Mouse (Mus musculus): Measurements from ENCODE around the gene Lgi4. TPM values are rescaled to one million over a fixed set of nuclear protein-coding genes. Genes with fewer than 3 reads are reported as not detected.

Lgi4 gene
- polyA plus RNA-seq, 1 experiment: 0.88 TPM

DNA sequence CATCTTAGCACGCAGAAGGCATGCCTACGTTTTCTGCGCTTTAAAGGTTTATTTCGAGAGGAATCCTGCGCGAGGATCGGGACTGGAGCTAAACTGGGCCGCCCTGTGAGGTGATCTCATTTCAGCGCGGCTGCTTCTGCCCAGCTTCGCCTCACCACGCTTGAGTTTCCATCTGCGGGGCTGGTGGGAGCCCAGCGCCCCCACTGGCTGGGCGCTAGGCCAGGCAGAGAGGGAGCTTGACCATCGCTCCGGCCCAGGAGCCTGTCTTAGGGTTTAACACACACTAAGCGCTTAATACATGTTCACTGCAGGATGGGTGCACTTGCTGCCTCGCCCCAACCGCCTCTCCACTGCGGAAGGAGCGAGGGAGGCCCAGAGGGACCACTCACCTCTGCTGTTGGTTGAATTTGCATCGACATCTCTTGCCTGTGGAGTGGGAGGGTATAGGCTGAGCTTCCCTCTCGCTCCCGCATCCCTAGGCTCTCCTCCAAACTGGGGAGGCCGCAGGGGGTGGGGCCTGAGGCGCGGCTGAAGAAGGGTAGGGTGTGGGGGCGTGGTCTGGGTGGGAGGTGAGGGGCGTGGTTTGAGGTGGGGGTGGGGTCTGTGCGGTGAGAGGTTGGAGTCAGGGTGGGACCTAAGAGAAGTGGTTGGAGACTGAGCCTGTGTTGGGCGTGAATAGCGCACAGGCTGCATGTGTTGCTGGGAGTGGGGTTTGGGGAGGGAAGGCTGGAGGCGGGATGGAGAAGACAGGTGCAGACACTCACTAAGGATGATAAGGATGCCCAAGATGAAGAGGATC is 6.3 kb upstream of the Lgi4 start:
- Histone ChIP-seq H3K27me3 (ENCODE audit: control insufficient read depth, insufficient read depth, low read length, poor library complexity, severe bottlenecking) (peaks cover 11% of the 10 kb centered on the region), H3K9me3 (replicated peaks; ENCODE audit: control insufficient read depth, insufficient read depth, low read length, poor library complexity, severe bottlenecking) (no peaks in the 10 kb centered on the region), H3K9ac (ENCODE audit: low read depth, poor library complexity, severe bottlenecking) (0 out of 2 replicates have a peak overlapping the region, but pooled peaks have one; percentile 10), H3K27ac (ENCODE audit: insufficient read depth, low read length) (no peak overlapping the region), H3K4me1 (ENCODE audit: control insufficient read depth, insufficient read depth, low read length) (no peaks in the 10 kb centered on the region), H3K4me3 (ENCODE audit: low read depth, low read length) (peak overlapping the region; percentile 65), H3K36me3 (ENCODE audit: control insufficient read depth, insufficient read depth, low read length, poor library complexity, severe bottlenecking) (no peaks in the 10 kb centered on the region)
- TF ChIP-seq EP300 (IDR thresholded peaks at IDR 0.05; ENCODE audit: insufficient read depth, low read depth, low read length) (no peak), CTCF (IDR thresholded peaks at IDR 0.05; ENCODE audit: low read depth, low read length) (peak; percentile 13)

DNA sequence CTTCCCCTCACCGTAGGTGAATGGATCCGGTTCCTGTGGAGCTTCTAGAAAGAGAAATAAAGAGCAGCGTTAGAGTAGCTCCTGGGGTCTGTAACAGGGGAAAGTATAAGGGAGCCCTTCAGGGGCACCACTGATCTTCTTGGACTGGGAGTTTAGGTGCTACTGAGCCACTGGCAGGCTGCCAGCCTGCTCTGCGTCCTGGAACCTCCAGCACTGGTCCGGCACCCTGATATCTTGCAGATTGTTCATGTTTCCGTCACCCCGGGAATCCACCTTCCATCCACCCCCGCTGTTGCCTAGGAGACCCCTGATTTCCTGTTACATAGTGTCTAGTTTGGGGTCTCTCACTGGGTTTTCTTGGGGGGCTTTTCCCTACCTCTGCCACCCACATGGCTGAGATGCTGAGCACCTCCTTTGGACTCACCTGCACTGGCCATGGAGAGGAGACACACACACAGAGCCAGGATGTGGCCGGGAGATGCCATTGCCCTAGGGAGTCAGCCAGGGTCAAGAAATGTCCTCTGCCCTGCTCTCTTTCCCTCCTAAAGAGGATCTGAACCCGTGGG is 5.2 kb upstream of the Lgi4 start:
- no peak overlapping the region for H3K27ac ChIP-seq (ENCODE audit: insufficient read depth, low read length)
- TF ChIP-seq POLR2A (IDR thresholded peaks at IDR 0.05; ENCODE audit: insufficient read depth, low read length) (no peak), CTCF (IDR thresholded peaks at IDR 0.05; ENCODE audit: low read depth, low read length) (no peak), EP300 (IDR thresholded peaks at IDR 0.05; ENCODE audit: insufficient read depth, low read depth, low read length) (no peak)
- no peak overlapping the region for H3K4me3 ChIP-seq (ENCODE audit: low read depth, low read length)
- H3K36me3 ChIP-seq (ENCODE audit: control insufficient read depth, insufficient read depth, low read length, poor library complexity, severe bottlenecking): no peaks in the 10 kb centered on the region
- no peaks in the 10 kb centered on the region for H3K9me3 ChIP-seq (replicated peaks; ENCODE audit: control insufficient read depth, insufficient read depth, low read length, poor library complexity, severe bottlenecking)
- H3K4me1 ChIP-seq (ENCODE audit: control insufficient read depth, insufficient read depth, low read length): no peaks in the 10 kb centered on the region
- H3K27me3 ChIP-seq (ENCODE audit: control insufficient read depth, insufficient read depth, low read length, poor library complexity, severe bottlenecking): peaks cover 11% of the 10 kb centered on the region
- no peak overlapping the region for H3K9ac ChIP-seq (ENCODE audit: low read depth, poor library complexity, severe bottlenecking)

DNA sequence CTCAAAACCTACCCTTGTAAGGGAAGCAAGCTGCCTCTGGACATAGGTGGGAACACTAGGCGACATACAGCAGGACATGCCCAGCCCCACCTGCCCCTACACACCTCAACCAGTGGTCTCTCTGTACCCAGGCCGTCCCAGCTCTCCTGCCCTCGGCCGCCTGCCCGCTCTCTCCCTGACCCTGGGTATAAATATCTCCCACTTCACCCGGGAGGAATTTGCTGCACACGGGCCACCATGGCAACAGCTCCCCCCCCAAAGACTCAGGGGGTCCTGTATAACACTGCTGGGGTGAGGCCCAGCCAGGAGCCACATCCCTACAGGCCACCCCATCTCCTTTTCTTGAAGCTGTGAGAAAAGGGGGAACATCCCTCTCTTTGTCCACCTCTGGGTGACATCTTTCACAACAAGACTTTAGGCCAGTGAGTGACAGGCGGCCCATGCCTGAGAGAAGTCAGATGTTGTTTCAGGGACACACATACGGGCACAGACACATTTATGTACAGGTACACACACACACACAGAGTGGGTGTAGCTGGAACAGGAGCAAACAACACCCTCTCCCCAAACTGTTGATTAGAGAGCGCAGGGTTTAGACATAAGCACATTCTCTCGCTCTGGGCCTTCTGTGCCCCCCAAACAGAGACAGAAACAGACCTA is 4.4 kb upstream of the Lgi4 start:
- H3K27ac ChIP-seq (ENCODE audit: insufficient read depth, low read length): no peak overlapping the region
- no peaks in the 10 kb centered on the region for H3K9me3 ChIP-seq (replicated peaks; ENCODE audit: control insufficient read depth, insufficient read depth, low read length, poor library complexity, severe bottlenecking)
- H3K27me3 ChIP-seq (ENCODE audit: control insufficient read depth, insufficient read depth, low read length, poor library complexity, severe bottlenecking): peaks cover 11% of the 10 kb centered on the region
- no peak overlapping the region for H3K4me3 ChIP-seq (ENCODE audit: low read depth, low read length)
- no peaks in the 10 kb centered on the region for H3K4me1 ChIP-seq (ENCODE audit: control insufficient read depth, insufficient read depth, low read length)
- TF ChIP-seq CTCF (IDR thresholded peaks at IDR 0.05; ENCODE audit: low read depth, low read length): no peak
- no peak overlapping the region for H3K9ac ChIP-seq (ENCODE audit: low read depth, poor library complexity, severe bottlenecking)
- no peaks in the 10 kb centered on the region for H3K36me3 ChIP-seq (ENCODE audit: control insufficient read depth, insufficient read depth, low read length, poor library complexity, severe bottlenecking)

DNA sequence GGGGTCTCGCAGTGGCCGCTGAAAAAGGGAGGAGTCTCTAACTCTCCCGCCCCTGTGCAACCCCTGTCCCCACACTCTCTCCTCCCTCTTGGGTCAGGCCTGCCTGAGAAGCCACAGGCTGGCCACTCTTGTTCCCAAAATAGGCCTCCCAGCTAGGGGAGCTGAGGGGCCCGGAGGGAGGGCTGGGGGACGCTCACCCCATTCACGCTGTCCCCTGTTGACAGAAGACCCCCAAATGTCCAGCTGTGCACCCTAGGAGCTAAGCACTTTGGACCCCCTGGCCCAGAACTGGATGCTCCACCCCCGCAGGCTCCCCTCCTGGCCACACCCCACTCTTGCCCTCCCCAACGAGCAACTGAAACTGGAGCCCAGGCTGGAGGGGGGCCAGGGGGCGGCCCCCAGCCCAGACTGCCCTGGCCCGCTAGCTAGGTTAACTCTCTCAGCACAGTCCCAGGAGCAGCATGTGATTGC is 3.8 kb upstream of the Lgi4 start:
- no peaks in the 10 kb centered on the region for H3K36me3 ChIP-seq (ENCODE audit: control insufficient read depth, insufficient read depth, low read length, poor library complexity, severe bottlenecking)
- TF ChIP-seq CTCF (IDR thresholded peaks at IDR 0.05; ENCODE audit: low read depth, low read length) (no peak), POLR2A (IDR thresholded peaks at IDR 0.05; ENCODE audit: insufficient read depth, low read length) (no peak), EP300 (IDR thresholded peaks at IDR 0.05; ENCODE audit: insufficient read depth, low read depth, low read length) (no peak)
- no peak overlapping the region for H3K27ac ChIP-seq (ENCODE audit: insufficient read depth, low read length)
- peaks cover 11% of the 10 kb centered on the region for H3K27me3 ChIP-seq (ENCODE audit: control insufficient read depth, insufficient read depth, low read length, poor library complexity, severe bottlenecking)
- H3K9ac ChIP-seq (ENCODE audit: low read depth, poor library complexity, severe bottlenecking): no peak overlapping the region
- H3K9me3 ChIP-seq (replicated peaks; ENCODE audit: control insufficient read depth, insufficient read depth, low read length, poor library complexity, severe bottlenecking): no peaks in the 10 kb centered on the region
- H3K4me3 ChIP-seq (ENCODE audit: low read depth, low read length): no peak overlapping the region
- H3K4me1 ChIP-seq (ENCODE audit: control insufficient read depth, insufficient read depth, low read length): no peaks in the 10 kb centered on the region

DNA sequence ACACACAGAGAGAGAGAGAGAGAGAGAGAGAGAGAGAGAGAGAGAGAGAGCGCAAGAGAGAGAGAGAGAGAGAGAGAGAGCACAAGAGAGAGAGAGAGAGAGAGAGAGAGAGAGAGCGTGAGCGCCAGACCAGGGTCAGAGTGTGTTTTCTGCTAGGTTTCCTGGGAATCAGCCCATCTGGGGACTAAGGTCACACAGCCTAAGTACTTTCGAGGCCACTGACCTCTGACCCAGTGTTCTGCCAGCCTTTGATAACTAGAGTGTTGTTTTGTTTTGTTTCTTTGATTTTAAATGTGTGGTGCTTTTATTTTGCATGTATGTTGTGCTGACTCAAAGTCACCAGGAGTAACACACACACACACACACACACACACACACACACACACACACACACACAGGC is 3.3 kb upstream of the Lgi4 start:
- Histone ChIP-seq H3K4me1 (ENCODE audit: control insufficient read depth, insufficient read depth, low read length) (no peaks in the 10 kb centered on the region), H3K27ac (ENCODE audit: insufficient read depth, low read length) (no peak overlapping the region), H3K36me3 (ENCODE audit: control insufficient read depth, insufficient read depth, low read length, poor library complexity, severe bottlenecking) (no peaks in the 10 kb centered on the region), H3K27me3 (ENCODE audit: control insufficient read depth, insufficient read depth, low read length, poor library complexity, severe bottlenecking) (peaks cover 10% of the 10 kb centered on the region), H3K9me3 (replicated peaks; ENCODE audit: control insufficient read depth, insufficient read depth, low read length, poor library complexity, severe bottlenecking) (no peaks in the 10 kb centered on the region), H3K9ac (ENCODE audit: low read depth, poor library complexity, severe bottlenecking) (no peak overlapping the region), H3K4me3 (ENCODE audit: low read depth, low read length) (no peak overlapping the region)
- TF ChIP-seq CTCF (IDR thresholded peaks at IDR 0.05; ENCODE audit: low read depth, low read length) (no peak), POLR2A (IDR thresholded peaks at IDR 0.05; ENCODE audit: insufficient read depth, low read length) (no peak), EP300 (IDR thresholded peaks at IDR 0.05; ENCODE audit: insufficient read depth, low read depth, low read length) (no peak)

DNA sequence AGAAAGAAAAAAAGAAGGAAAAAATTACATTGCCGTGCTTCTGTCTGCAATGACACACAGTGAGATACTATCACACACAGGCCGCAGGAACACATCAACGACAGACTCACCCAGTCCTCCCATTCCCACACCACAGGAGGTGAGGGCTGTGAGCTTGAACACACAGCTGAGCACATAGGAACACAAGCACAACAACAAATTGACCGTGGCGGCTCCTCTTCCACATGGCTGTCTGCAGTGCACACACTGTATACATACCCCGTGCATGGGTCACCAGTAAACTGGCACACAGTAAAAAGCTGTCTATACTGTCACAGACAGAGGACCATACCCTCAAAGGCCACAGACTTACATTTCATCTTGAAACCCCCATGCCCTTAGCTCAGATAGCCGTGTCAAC is 2.7 kb upstream of the Lgi4 start:
- H3K9me3 ChIP-seq (replicated peaks; ENCODE audit: control insufficient read depth, insufficient read depth, low read length, poor library complexity, severe bottlenecking): no peaks in the 10 kb centered on the region
- no peak overlapping the region for H3K27ac ChIP-seq (ENCODE audit: insufficient read depth, low read length)
- H3K4me3 ChIP-seq (ENCODE audit: low read depth, low read length): no peak overlapping the region
- no peaks in the 10 kb centered on the region for H3K36me3 ChIP-seq (ENCODE audit: control insufficient read depth, insufficient read depth, low read length, poor library complexity, severe bottlenecking)
- no peak overlapping the region for H3K9ac ChIP-seq (ENCODE audit: low read depth, poor library complexity, severe bottlenecking)
- TF ChIP-seq CTCF (IDR thresholded peaks at IDR 0.05; ENCODE audit: low read depth, low read length) (no peak), POLR2A (IDR thresholded peaks at IDR 0.05; ENCODE audit: insufficient read depth, low read length) (no peak), EP300 (IDR thresholded peaks at IDR 0.05; ENCODE audit: insufficient read depth, low read depth, low read length) (no peak)
- peaks cover 6% of the 10 kb centered on the region for H3K27me3 ChIP-seq (ENCODE audit: control insufficient read depth, insufficient read depth, low read length, poor library complexity, severe bottlenecking)
- H3K4me1 ChIP-seq (ENCODE audit: control insufficient read depth, insufficient read depth, low read length): no peaks in the 10 kb centered on the region
